Mouse (Mus musculus) embryonic fibroblast, embryonic 13.5 days (primary cell): Measurements from ENCODE around the gene Mta3. TPM values are rescaled to one million over a fixed set of nuclear protein-coding genes. Genes with fewer than 3 reads are reported as not detected.

Experiments used
- H3K27ac ChIP-seq: 2 replicates; pipeline ENCODE4 v1.5.1; 2012; ENCODE audit warnings: low read length, control low read depth, inconsistent platforms; ENCODE audit not compliant: insufficient read depth
- H3K4me1 ChIP-seq: 2 replicates; pipeline ENCODE4 v1.6.1; 2011; ENCODE audit warnings: low read length; ENCODE audit not compliant: control insufficient read depth, insufficient read depth
- H3K4me3 ChIP-seq: 2 replicates; pipeline ENCODE4 v1.5.1; 2011; ENCODE audit warnings: mild to moderate bottlenecking, control low read depth, low read length; ENCODE audit not compliant: insufficient read depth
- CTCF ChIP-seq: IDR thresholded peaks from 2 replicates; pipeline ENCODE4 v1.5.1; 2011; ENCODE audit warnings: mild to moderate bottlenecking, control low read depth, low read length, moderate library complexity, borderline replicate concordance; ENCODE audit not compliant: insufficient read depth
- POLR2A ChIP-seq: IDR thresholded peaks from 2 replicates; pipeline ENCODE4 v1.6.1; 2011; ENCODE audit warnings: low read depth, mild to moderate bottlenecking, control low read depth, low read length, moderate library complexity
- polyA plus RNA-seq: library from polyadenylated mRNA; stranded (reverse); fragments of >200 nt; gene quantifications from 2 replicates; pipeline ENCODE4 v1.2.4, GENCODE M21; 2011; ENCODE audit warnings: low read depth; ENCODE audit not compliant: missing spikeins, insufficient read length

Gene Mta3
- polyA plus RNA-seq, 1 experiment: 41.2 TPM

- no peak overlapping the region for H3K27ac ChIP-seq
- no peak for TF ChIP-seq CTCF
- no peak for TF ChIP-seq POLR2A
- H3K4me3 ChIP-seq: no peak overlapping the region
- no peaks in the 10 kb centered on the region for H3K4me1 ChIP-seq
Measured at GRCm38 (mm10) chr17:83690418-83690817, 15.5 kb upstream of the Mta3 start.

GRCm38 (mm10) chr17:83691379-83691778, 14.6 kb upstream of the Mta3 start:
- Histone ChIP-seq H3K4me1 (no peaks in the 10 kb centered on the region), H3K4me3 (no peak overlapping the region), H3K27ac (no peak overlapping the region)
- TF ChIP-seq POLR2A: no peak
- no peak for TF ChIP-seq CTCF

GRCm38 (mm10) chr17:83693941-83694340, 12.0 kb upstream of the Mta3 start:
- Histone ChIP-seq H3K27ac (no peak overlapping the region), H3K4me3 (no peak overlapping the region), H3K4me1 (no peaks in the 10 kb centered on the region)
- TF ChIP-seq POLR2A: no peak
- no peak for TF ChIP-seq CTCF

GRCm38 (mm10) chr17:83695785-83696184, 10.2 kb upstream of the Mta3 start:
- no peaks in the 10 kb centered on the region for H3K4me1 ChIP-seq

GRCm38 (mm10) chr17:83699062-83699724, 6.8 kb upstream of the Mta3 start:
- no peak overlapping the region for H3K27ac ChIP-seq
- no peak for TF ChIP-seq CTCF
- no peak for TF ChIP-seq POLR2A
- H3K4me1 ChIP-seq: no peaks in the 10 kb centered on the region
- no peak overlapping the region for H3K4me3 ChIP-seq

More at GRCm38 (mm10) chr17:83695785-83696184, 10.2 kb upstream of the Mta3 start:
- no peak overlapping the region for H3K27ac ChIP-seq
- TF ChIP-seq CTCF (no peak), POLR2A (no peak)
- H3K4me3 ChIP-seq: no peak overlapping the region

- no peak overlapping the region for H3K4me3 ChIP-seq
- H3K27ac ChIP-seq: no peak overlapping the region
- TF ChIP-seq CTCF (no peak), POLR2A (no peak)
- no peaks in the 10 kb centered on the region for H3K4me1 ChIP-seq
Measured at GRCm38 (mm10) chr17:83700125-83700524, 5.8 kb upstream of the Mta3 start.

GRCm38 (mm10) chr17:83704469-83704868, 1.5 kb upstream of the Mta3 start:
- TF ChIP-seq CTCF (no peak), POLR2A (no peak)
- Histone ChIP-seq H3K4me3 (no peak overlapping the region), H3K4me1 (0 out of 2 replicates have a peak, but pooled peaks cover 4% of the 10 kb centered on the region)

GRCm38 (mm10) chr17:83705352-83706115, 429 bp upstream of the Mta3 start:
- TF ChIP-seq CTCF (no peak), POLR2A (peak; percentile 55)
- Histone ChIP-seq H3K27ac (no peak overlapping the region), H3K4me3 (peak overlapping the region; percentile 52), H3K4me1 (0 out of 2 replicates have a peak, but pooled peaks cover 4% of the 10 kb centered on the region)

More at GRCm38 (mm10) chr17:83704469-83704868, 1.5 kb upstream of the Mta3 start:
- H3K27ac ChIP-seq: no peak overlapping the region

GRCm38 (mm10) chr17:83706594-83707126, 697 bp downstream of the Mta3 start:
- TF ChIP-seq CTCF (no peak), POLR2A (peak; percentile 35; the same call in 1 of the 2 replicates)
- 0 out of 2 replicates have a peak, but pooled peaks cover 4% of the 10 kb centered on the region for H3K4me1 ChIP-seq
- peak overlapping the region; percentile 80 for H3K4me3 ChIP-seq
- peak overlapping the region; percentile 41 for H3K27ac ChIP-seq
